Mouse (Mus musculus) splenic B cell, adult 2 months (primary cell): ENCODE measurements around the gene Npr1.

Source experiments
- DNase-seq: peaks from one replicate; pipeline ENCODE4 v3.0.0-alpha.2; 2011; ENCODE audit warnings: low read depth, low spot score
- H3K27me3 ChIP-seq: 2 replicates; pipeline ENCODE4 v1.6.1; 2012; ENCODE audit warnings: mild to moderate bottlenecking, low read length, moderate library complexity, mixed read lengths; ENCODE audit not compliant: control insufficient read depth, poor library complexity, insufficient read depth, severe bottlenecking
- H3K36me3 ChIP-seq: 2 replicates; pipeline ENCODE4 v1.6.1; 2012; ENCODE audit warnings: mild to moderate bottlenecking, low read length, moderate library complexity, mixed read lengths; ENCODE audit not compliant: control insufficient read depth, poor library complexity, insufficient read depth, severe bottlenecking

Npr1 gene

GRCm38 (mm10) chr3:90404121-90404520, 61.5 kb downstream of the Npr1 start:
- Histone ChIP-seq H3K36me3 (peaks cover 10% of the 10 kb centered on the region), H3K27me3 (no peaks in the 10 kb centered on the region)
- no peak for DNase-seq

- Histone ChIP-seq H3K27me3 (no peaks in the 10 kb centered on the region), H3K36me3 (peaks cover 8% of the 10 kb centered on the region)
- no peak for DNase-seq
These were observed 64.7 kb downstream of the Npr1 start for GRCm38 (mm10) chr3:90400993-90401392.
